Mouse (Mus musculus): ENCODE results near the gene Ngef.

- TF ChIP-seq CTCF (IDR thresholded peaks at IDR 0.05; ENCODE audit: insufficient read depth, low read length) (no peak), POLR2A (IDR thresholded peaks at IDR 0.05; ENCODE audit: borderline replicate concordance, extremely low read depth, low read depth, low read length) (no peak)
Measured at GRCm38 (mm10) chr1:87600533-87600932, 26.9 kb upstream of the Ngef start.
